Mouse (Mus musculus): Measurements from ENCODE around the gene Serpinb1b. TPM values are rescaled to one million over a fixed set of nuclear protein-coding genes. Genes with fewer than 3 reads are reported as not detected.
"Not testable (repeated sequence)": the region's sequence is repeated elsewhere in the genome, so short reads cannot be mapped to it uniquely, and the experiment has no call there.

Gene Serpinb1b
- total RNA-seq (2021) (under 1 TPM in 1 of 2 experiments, not detected in 1; 0.17 TPM), polyA plus RNA-seq (2012; rRNA removed) (0.10 and 0.35 TPM in 2 replicates)
- long read RNA-seq = 0 reads

DNA sequence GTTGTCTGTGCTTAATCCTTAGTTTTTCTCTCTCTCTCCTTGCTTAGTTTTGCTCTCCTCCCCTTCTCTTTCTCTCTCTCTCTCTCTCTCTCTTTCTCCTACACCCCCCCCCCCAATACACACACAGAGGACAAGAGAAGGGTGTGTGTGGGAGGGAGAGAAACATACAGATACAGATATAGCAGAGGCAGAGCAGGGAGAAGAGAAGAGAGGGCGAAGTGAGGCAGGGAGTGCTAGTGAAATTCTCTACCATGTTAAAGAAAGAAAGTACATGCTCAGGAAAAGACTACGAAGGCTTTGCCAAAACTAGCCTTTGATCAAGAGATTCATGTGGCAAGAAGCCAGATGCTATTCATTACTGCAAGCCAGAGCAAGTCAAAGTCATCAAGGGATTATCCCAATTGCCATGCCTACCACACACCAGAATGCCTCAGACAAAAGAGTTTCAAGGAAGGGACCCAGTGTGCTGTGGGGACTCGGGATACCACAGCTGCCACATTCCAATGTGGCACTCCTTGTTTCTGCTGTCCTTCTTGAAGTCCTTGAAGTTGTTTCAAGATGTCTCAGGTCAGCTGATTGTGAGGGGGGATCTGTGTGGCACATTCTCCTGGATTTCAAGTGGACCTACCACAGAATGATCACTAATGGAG is at the start of gene Serpinb1b:
Serpinb1b (plus strand) TSS at position 520 of the 650 bp plus-strand sequence.
- peak; percentile 45 for DNase-seq

DNA sequence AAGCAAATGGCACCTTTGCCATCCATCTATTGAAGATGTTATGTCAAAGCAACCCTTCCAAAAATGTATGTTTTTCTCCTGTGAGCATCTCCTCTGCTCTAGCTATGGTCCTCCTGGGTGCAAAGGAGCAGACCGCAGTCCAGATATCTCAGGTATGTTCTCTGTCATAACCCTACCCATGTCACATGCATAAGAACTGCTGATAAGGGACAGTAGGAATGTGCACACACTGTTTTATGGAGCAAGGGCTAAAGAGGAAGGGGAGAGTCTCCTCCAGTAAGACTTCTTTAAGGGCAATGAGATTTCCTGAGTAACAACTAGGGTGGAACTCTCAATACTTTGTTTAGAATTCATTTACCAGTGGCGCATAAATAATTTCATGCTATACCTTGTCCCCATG is 48.9 kb upstream of the Serpinb1b start:
- DNase-seq = not testable (repeated sequence)

DNA sequence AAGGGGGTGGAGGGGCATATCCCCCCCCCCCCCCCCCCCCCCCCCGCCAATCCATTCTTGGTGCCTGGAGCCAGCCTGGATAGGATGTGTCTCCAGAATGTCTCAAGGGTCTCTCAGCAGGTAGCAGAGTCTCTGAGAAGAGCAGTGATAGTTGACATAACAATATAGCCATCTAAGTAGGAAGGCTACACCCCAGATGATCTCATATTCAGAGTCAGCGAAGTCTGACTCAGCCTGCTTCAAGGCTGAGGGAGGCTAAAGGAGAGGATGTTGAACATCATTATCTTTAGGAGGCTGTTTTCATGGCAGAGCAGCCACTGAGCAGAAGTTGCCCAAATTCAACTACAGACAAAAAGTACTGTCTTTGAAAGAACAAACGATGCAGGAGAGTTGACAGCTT is 48.1 kb upstream of the Serpinb1b start:
- peak; percentile 71 for DNase-seq

DNA sequence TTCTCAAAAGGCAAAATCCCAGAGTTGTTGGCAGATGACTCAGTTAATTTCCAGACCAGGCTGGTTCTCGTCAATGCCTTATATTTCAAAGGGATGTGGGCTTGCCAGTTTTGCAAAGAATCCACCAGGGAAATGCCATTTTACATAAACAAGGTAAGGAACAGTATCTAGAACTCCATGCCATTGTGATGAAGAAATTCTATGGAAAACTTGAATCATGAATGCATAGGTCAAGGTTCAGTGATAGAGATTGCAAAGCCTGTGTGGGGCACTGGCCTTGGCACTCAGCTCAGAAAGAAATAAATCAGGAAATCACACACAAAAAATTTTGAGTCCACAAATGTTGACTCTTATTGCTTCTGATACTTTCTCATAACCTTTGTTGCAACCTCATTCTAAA is 42.9 kb upstream of the Serpinb1b start:
- peak; percentile 61 for DNase-seq

DNA sequence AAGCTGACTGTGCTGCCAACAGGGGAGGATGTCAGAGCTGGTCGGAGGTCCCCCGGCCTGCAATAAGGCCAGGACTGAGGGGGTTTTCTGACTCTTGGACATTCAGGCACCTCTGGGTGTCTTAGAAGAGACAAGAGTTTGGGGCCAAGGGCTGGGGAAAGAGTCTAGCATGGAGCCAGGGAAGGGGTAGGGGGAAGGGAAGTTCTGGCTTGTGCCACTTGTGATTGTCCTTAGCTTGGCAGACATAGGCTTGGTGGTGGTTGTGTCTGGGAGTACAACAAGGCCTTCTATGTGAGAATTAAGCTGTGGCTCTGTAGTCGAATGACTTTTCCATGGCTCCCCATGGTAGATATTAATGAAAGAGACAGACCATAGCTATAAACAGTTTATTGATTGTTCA is 34.8 kb upstream of the Serpinb1b start:
- DNase-seq = no peak

DNA sequence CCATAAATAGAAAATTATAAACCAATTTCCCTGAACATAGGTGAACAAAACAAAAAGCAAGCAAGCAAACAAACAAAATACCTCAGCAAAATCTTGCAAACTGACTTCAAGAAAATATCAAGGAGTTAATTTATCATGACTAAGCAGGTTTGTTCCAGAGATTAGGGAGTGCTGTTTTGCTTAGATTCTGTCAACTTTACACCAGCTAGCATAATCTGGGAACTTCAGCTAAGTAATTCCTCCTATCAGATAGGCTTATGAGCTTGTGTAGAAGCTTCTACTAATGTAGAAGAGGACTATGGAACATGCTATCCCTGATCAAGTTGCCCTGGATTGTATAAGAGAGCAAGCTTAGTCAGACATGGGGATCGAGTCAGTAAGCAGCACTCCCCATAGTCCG is 31.1 kb upstream of the Serpinb1b start:
- DNase-seq = no peak

DNA sequence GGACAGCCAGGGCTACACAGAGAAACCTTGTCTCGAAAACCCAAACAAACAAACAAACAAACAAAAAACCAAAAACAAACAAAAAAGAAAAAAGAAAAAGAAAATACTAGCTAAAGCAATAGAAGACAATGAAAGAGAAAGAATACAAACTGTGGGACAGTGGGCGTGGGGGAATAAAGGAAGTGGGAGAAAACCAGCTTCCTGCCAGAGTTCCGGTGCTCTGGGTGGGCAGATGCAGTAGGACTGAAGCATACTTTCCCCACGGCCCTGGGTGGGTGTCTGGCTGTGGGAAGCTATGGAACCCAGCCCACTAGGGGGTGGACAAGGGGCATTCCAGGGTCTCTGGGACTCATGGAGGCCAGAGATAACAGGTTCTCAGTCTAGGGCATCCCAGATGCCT is 30.2 kb upstream of the Serpinb1b start:
- no peak for DNase-seq

DNA sequence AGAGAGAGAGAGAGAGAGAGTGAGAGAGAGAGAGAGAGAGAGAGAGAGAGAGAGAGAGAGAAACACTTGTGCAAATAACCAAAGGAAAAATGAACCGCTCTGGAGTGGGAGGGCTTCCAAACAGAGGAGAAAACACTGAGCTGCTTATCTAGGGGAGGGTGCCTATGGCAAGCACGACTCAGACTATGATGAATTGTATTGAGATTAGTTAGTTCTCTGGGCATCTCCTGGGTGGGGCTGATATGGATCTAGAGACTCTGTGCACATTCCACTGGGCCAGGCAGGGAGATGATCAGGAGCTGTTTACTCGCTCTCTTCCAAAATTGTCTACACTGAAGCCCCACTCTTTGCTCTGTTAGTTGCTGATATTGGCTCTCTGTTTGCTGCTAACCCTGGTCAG is 26.7 kb upstream of the Serpinb1b start:
- DNase-seq = no peak

DNA sequence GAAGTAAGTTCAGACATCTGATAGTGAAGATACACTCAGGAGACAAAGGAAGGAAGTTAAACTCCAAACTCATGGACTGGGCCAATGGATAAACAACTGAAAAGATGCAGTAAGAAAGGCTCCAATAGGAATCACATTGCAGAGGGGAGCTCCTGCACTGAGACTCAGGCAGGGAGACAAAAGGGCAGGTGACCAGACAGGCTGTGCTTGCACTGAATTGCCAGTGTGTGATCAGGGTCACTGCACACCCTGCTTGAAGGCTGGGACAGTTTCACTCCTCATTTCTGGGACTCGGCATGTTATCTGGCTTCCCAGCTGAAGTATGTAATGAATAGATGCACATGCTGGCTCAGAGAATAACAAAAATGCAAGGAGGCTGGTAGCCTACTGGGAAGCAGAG is 15.3 kb upstream of the Serpinb1b start:
- no peak for DNase-seq

DNA sequence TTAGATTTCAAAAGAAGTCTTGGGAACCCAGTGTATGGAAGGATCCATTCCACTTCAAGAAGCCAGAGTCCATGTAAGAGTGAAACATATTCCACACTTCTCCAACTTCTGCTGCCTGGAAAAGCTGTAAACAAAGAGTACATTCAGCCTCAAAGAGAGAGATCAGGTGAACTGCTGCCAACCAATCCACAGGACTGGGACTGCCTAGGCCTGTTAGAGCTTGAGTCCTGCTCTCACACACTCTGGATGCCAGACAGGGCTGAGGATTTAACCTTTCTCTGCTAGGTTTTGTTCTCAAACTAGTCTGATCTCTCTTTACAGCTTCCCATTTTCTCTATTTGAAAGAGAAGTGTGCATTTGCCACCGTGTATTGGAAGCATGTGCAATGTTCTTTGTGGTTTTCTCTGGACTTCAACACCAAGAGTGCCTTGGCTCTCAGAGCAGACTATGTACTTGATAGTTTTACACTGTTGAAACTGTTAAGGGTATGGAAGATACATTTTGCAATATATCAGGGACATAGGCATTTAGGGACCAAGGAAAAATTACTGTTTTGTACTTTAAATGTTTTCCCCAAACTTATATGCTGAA is 10.9 kb upstream of the Serpinb1b start:
- no peak for DNase-seq

DNA sequence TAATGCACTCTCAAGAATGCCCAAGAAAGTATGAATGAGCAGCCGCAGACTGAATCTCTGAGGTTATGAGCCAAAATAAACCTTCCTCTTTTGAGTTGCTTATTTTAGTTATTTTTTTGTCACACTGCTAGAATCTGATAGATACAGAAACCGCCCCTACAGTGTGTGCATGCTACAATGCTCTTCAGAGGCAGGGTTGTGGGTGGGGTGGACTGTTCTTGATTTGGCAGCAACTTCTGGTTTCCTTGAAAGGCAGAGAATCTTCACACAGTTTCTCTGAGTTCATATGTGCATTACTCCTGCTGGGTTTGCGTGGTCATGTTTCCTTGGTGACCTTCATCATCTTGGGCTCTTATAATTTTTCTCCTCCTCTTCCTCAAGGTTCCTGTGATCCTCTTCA is 10.2 kb upstream of the Serpinb1b start:
- DNase-seq = no peak

DNA sequence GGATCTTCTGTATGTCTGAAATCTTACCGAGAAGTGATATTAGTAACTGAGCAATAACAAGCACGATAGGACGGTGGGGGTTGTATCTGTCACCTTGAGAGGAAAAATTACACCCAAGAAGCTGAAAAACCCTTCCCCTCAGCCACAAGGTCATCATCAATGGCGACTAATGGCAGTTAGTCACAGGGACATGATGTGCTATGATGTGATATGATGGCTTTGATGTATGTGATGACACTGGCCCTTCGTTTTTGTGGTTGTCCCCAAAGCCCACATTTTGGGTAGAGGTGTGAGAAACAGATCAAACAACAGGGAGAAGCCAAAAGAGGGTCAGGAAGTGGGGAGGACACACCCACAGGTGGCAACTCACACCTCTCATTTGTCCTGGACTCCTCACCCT is 6.6 kb upstream of the Serpinb1b start:
- no peak for DNase-seq

DNA sequence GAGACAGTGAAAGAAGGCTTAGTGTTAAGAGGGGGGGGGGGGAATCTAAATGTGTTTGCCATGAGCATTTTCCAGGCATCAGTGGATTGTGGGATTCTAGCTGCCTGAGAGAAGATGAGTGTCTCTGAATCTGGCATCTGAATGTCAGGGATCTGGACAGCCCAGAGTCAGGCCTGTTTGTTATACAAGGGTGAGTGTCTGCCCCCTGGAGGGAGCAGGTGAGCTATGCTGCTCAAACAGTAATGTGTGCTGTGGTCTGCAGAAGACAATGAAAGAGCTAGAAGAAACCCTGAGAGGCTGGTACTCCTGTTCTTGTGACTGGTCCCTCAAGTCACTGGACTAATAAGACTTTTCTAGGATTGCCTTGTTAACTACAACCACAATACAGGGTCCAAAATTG is 4.3 kb upstream of the Serpinb1b start:
- DNase-seq = peak; percentile 75

DNA sequence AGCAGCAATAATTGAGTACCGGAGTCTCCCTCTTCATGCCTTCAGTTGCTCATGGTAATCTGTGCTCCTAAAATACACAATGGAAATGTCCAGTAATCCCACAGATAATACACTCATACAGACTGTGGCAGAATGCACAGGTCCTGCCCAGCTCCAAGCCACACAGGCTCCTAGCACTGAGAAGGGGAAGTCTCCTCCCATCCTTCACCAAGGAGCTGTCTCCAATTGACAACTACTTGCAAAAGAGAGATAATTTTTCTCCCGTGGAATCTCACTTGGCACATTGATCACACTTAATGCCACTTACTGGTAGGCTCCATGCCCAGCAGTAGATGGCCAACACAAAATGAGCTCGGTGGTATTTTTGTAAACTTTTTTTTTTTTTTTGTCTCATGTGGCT is 2.1 kb upstream of the Serpinb1b start:
- DNase-seq = no peak

DNA sequence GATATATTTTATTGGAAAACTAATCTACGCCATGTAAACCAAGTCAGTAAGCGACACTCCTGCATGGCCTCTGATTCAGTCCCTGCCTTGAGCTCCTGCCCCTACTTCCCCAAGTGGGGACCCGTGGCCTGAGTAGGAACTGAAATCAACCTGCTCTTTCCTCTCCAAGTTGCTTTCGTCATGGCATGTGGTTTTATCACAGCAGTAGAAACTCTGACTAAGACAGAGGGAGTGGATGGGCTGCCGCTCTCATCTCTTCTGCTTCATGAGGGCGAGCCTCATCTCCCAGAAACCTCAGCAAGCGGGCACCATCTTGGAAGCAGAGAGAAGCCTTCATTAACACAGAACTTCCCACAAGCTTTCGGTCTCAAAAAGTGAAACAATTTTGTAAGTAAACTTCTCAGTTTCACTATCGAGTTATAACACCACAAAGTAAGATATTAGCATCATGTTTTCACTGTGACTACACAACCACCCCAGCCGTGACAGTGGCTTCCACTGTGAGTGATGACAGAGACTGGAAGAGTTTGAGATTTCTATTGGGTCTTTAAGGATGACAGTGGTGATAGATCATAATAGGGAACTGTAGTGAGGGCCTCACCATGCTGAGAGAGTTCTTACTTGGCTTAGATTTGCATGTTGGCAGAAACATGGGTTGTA is 1.2 kb upstream of the Serpinb1b start:
- no peak for DNase-seq

DNA sequence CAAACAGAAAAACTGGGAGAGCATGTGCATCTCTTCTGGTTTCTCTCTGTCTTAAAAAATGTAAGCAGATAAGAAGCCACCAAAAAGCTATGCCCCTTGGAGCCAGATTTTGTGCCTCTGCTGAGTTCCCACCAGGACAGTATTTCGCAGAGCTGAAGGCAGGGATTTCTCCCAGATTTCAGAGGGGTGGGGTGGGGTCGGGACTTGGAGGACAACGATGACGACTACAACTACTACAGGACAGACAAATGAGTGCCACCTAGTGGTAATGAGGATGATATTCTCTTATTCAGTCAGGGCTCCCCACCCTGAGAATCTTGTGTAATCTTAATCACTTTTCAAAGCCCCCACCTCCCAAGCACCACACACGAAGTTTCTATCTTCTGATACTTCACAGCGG is 1.0 kb downstream of the Serpinb1b start:
- peak; percentile 32 for DNase-seq

DNA sequence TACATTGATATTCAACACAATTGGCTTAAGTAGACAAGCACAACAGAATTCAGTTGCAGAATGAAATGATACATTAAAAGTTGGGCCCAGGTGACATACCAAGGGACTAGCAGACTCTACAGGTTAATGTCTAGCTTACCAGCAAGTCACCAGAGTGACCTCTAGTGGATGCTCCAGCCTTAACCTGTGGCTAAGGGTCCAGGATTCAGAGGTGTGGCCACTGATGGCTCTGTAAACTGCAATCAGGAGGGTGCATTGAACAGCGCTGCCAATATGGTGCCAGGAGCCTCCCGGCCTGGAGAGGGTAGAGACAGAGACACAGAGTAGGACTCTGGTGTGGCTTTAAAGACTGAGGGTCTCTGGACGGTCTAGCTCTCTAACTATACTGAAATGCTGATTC is 2.0 kb downstream of the Serpinb1b start:
- DNase-seq = peak; percentile 29

DNA sequence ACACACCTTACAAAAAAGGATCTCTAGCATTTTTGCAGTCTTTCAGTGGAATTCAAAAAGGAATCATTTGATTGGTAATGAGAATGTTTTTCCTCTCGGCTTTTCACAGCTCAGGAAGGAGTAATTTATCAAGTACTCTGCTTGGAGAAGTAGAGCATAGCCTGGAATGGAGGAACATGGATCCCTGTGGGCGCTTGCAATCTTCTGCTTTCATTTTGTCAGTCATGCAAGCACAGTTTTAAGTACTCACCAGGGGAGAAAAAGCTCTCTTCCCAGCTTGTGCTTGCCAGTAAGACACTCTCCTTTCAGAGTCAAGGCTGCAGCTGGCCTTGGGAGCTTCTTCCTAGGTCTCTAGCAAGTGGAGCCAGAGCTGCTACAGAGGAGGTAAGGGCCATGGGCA is 5.5 kb downstream of the Serpinb1b start:
- no peak for DNase-seq

DNA sequence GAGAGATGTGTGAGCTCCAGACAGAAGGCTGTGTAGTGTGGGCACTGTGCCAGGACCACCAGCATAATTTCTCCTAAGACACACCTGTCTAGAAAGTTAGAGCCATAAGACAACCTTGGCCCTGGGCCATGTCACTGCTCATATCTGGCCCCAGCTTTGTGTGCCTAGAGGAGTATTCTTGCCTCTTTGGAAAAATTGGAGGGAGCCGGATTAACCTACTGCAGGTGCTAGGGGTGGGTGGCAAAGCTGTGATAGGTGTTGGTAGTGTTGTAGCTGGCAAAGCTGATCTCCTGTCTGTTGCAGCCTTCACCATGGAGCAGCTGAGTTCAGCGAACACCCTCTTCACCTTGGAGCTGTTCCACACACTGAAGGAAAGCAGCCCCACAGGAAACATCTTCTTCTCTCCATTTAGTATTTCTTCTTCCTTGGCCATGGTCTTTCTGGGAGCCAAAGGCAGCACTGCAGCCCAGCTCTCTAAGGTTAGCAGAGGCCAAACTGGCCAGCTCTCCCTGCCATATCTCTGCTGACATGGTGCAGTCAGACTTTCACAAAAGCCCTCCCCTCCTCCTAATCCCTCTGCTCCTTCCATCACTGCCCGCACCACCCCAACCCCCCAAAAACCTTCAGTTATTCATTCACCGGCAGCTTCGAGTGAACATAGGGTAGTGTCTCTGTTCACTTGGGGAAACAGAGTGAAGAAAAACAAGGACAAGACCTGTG is 6.8 kb downstream of the Serpinb1b start:
- no peak for DNase-seq

DNA sequence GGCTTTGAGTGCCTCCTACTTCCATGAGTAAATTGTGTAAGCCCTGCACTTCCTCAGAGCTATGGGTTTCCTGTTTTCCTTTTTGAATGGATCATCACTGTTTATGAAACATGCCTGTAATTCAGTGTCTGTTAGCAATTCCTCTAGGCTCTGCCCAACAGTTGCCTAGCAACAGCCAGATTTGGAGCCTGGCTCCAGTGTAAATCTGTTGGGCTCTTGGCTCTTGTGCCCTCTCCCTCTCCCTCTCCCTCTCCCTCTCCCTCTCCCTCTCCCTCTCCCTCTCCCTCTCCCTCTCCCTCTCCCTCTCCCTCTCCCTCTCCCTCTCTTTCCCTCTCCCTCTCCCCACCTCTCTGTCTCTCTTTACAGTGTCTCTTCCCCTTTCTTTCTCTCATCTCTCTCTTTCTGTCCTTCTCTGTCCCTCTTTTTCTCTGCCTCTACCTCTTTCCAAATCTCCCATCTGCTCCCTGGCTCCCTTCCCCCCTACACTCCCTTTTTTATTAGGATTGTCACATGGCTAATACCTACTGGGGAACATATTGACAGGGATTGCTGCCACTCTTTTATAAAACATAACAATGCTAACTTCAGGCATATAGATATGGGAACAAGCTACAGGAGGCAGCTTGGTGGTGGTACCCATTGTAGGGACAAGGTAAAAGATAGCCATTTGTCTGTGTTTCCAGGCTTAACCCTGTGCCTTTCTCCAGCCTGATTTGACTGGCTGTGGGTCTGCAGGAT is 7.5 kb downstream of the Serpinb1b start:
- peak; percentile 40 for DNase-seq

DNA sequence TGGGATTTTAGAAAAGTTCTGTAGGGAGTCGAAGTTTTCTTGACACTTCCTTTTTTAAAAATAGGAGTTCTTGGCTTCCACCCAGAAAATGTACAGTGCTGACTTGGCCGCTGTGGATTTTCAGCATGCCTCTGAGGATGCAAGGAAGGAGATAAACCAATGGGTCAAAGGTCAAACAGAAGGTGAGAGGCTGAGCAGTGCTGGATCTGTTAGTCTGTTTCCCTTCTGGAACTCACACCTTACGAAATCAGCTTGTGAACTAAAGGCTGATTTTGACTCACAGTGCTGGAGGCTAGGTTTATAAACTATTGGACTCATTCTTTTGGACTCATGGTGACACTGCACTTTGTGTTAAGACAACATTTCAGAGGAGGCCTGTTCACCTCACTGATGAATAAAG is 11.2 kb downstream of the Serpinb1b start:
- DNase-seq = no peak

DNA sequence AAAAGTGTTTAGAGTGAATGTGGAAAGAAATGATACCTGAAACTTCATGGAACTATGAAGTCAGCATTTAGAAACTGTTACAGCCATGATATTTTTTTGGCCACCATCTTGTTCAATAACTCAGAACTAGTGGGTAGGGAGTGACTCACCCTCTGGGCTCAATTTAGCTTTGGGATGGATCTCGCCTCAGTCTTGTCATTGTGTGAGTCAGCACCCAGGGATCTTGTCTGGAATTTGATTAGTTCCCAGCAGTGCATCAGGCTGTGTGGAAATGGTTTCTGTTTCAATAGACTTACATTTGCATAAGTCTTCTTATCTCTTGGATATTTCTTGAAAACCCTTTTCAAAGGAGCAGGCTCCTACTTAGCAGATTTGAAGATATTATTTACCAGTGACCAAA is 12.2 kb downstream of the Serpinb1b start:
- peak; percentile 48 for DNase-seq
